Mouse (Mus musculus) CH12.LX (cell line): ENCODE measurements at regions not wholly inside any gene's neighbourhood (a gene's known extent, or its start where the extent isn't known, plus 50 kb on each side); places are given as distances from the start of the nearest gene placed in this dataset.
A peak's percentile ranks its signal among the peaks of the same experiment; 100 is the strongest.

Source experiments
- DNase-seq: peaks from one replicate; pipeline ENCODE4 v3.0.0-alpha.2; 2013; ENCODE audit errors: extremely low read depth
- H3K27ac ChIP-seq: 2 replicates; pipeline ENCODE4 v1.5.1; 2012; ENCODE audit warnings: low read depth, mild to moderate bottlenecking, control low read depth, moderate library complexity; ENCODE audit not compliant: insufficient read depth
- H3K27me3 ChIP-seq: replicated peaks from 2 replicates; pipeline ENCODE3; 2012; ENCODE audit warnings: inconsistent platforms
- H3K36me3 ChIP-seq, 2 experiments: replicated peaks in 1 of 2; 2 replicates each; pipeline versions ENCODE3 to v1.6.1; 2012; ENCODE audit warnings: inconsistent platforms in 1 of 2, low read length in 1 of 2, mild to moderate bottlenecking in 1 of 2, mixed read lengths in 1 of 2, moderate library complexity in 1 of 2; ENCODE audit not compliant: control insufficient read depth in 1 of 2, insufficient read depth in 1 of 2
- H3K4me1 ChIP-seq, 2 experiments: 2 replicates each; pipeline ENCODE4 v1.6.1; 2012; ENCODE audit warnings: inconsistent platforms in 1 of 2, moderate library complexity in 1 of 2; ENCODE audit not compliant: insufficient read depth in 2 of 2, control insufficient read depth in 1 of 2
- H3K4me2 ChIP-seq: 2 replicates; pipeline ENCODE4 v1.6.1; 2012; ENCODE audit warnings: low read depth, mild to moderate bottlenecking, control low read depth; ENCODE audit not compliant: poor library complexity, insufficient read depth, severe bottlenecking
- H3K4me3 ChIP-seq, 3 experiments: fragments of 150-350 bp in 1 of 3; sonication (generic) in 1 of 3; replicated peaks in 1 of 3; 2 replicates each; pipeline versions ENCODE3 to v1.5.1; 2011 to 2012; ENCODE audit warnings: low read depth in 2 of 3, low read length in 2 of 3, mild to moderate bottlenecking in 2 of 3, moderate library complexity in 2 of 3, control low read depth in 1 of 3, improper control_type of control experiment in 1 of 3, inconsistent platforms in 1 of 3, mixed read lengths in 1 of 3; ENCODE audit not compliant: poor library complexity in 1 of 3
- H3K79me2 ChIP-seq: replicated peaks from 2 replicates; pipeline ENCODE4 v1.6.1; 2012; ENCODE audit warnings: mild to moderate bottlenecking, moderate library complexity; ENCODE audit not compliant: control insufficient read depth, poor library complexity, insufficient read depth, severe bottlenecking; ENCODE audit errors: extremely low read depth
- H3K9ac ChIP-seq: 2 replicates; pipeline ENCODE4 v1.6.1; 2012; ENCODE audit warnings: low read depth, mild to moderate bottlenecking, control low read depth, moderate library complexity; ENCODE audit not compliant: insufficient read depth
- H3K9me3 ChIP-seq: replicated peaks from 2 replicates; pipeline ENCODE3; 2012; ENCODE audit warnings: low read length, inconsistent platforms, mixed read lengths
- CHD2 ChIP-seq: IDR thresholded peaks from 2 replicates; pipeline ENCODE4 v1.6.1; 2011; ENCODE audit warnings: low read length, improper control_type of control experiment
- CTCF ChIP-seq, 2 experiments: IDR thresholded peaks in 1 of 2; conservative IDR thresholded peaks in 1 of 2; 2 replicates each; pipeline ENCODE4 v1.5.1; 2011 to 2012; ENCODE audit warnings: low read depth in 2 of 2, low read length in 2 of 2, improper control_type of control experiment in 1 of 2, inconsistent platforms in 1 of 2, mild to moderate bottlenecking in 1 of 2, moderate library complexity in 1 of 2
- ELF1 ChIP-seq: IDR thresholded peaks from 2 replicates; pipeline ENCODE4 v1.6.1; 2014; ENCODE audit warnings: low read depth, mild to moderate bottlenecking, inconsistent platforms, low read length, improper control_type of control experiment
- GABPA ChIP-seq: IDR thresholded peaks from 2 replicates; pipeline ENCODE4 v1.6.1; 2012; ENCODE audit warnings: low read depth, low read length, improper control_type of control experiment, inconsistent platforms; ENCODE audit not compliant: insufficient replicate concordance
- MAFK ChIP-seq: IDR thresholded peaks from 2 replicates; pipeline ENCODE4 v1.6.1; 2011; ENCODE audit warnings: low read length, improper control_type of control experiment; ENCODE audit not compliant: insufficient replicate concordance
- MAX ChIP-seq: IDR thresholded peaks from 2 replicates; pipeline ENCODE4 v1.6.1; 2011; ENCODE audit warnings: low read length, improper control_type of control experiment
- MEF2A ChIP-seq: IDR thresholded peaks from 2 replicates; pipeline ENCODE4 v1.6.1; 2014; ENCODE audit warnings: low read depth, mild to moderate bottlenecking, inconsistent platforms, low read length, improper control_type of control experiment, borderline replicate concordance
- MYC ChIP-seq: IDR thresholded peaks from 2 replicates; pipeline ENCODE4 v1.6.1; 2011; ENCODE audit warnings: low read depth, mild to moderate bottlenecking, improper control_type of control experiment, low read length
- NELFE ChIP-seq: IDR thresholded peaks from 2 replicates; pipeline ENCODE4 v1.6.1; 2011; ENCODE audit warnings: low read depth, low read length, improper control_type of control experiment
- POLR2A ChIP-seq: IDR thresholded peaks from 2 replicates; pipeline ENCODE4 v1.6.1; 2011; ENCODE audit warnings: low read depth, mild to moderate bottlenecking, improper control_type of control experiment, low read length
- POLR2AphosphoS2 ChIP-seq: IDR thresholded peaks from 2 replicates; pipeline ENCODE4 v1.6.1; 2011; ENCODE audit warnings: low read depth, low read length, improper control_type of control experiment
- RAD21 ChIP-seq: IDR thresholded peaks from 2 replicates; pipeline ENCODE4 v1.6.1; 2011; ENCODE audit warnings: low read depth, mild to moderate bottlenecking, low read length, improper control_type of control experiment, moderate library complexity
- TBP ChIP-seq: conservative IDR thresholded peaks from 2 replicates; pipeline ENCODE4 v1.6.1; 2011; ENCODE audit warnings: low read depth, low read length, improper control_type of control experiment
- TCF12 ChIP-seq: IDR thresholded peaks from 2 replicates; pipeline ENCODE4 v1.6.1; 2014; ENCODE audit warnings: low read depth, mild to moderate bottlenecking, inconsistent platforms, low read length, improper control_type of control experiment
- USF1 ChIP-seq: IDR thresholded peaks from 2 replicates; pipeline ENCODE4 v1.6.1; 2014; ENCODE audit warnings: low read depth, mild to moderate bottlenecking, inconsistent platforms, low read length, improper control_type of control experiment
- ZKSCAN1 ChIP-seq: IDR thresholded peaks from 2 replicates; pipeline ENCODE4 v1.6.1; 2012; ENCODE audit warnings: low read depth, inconsistent platforms, low read length, improper control_type of control experiment, borderline replicate concordance
- ZMIZ1 ChIP-seq: IDR thresholded peaks from 2 replicates; pipeline ENCODE4 v1.6.1; 2012; ENCODE audit warnings: low read depth, mild to moderate bottlenecking, inconsistent platforms, low read length, improper control_type of control experiment
- ZNF384 ChIP-seq: IDR thresholded peaks from 2 replicates; pipeline ENCODE4 v1.6.1; 2012; ENCODE audit warnings: low read depth, low read length, improper control_type of control experiment, inconsistent platforms
- dilution Hi-C: fragments of 300-500 bp; cut with MboI; formaldehyde crosslinking; loops from 2 replicates; pipeline ENCODE4 v1.14.3; 2020; ENCODE audit warnings: low sequenced_read_pairs; ENCODE audit not compliant: extremely low pct_unique_long_range_greater_than_20kb, extremely low pct_ligation_motif_present
- in situ Hi-C: fragments of 300-500 bp; cut with MboI; formaldehyde crosslinking; loops from 3 replicates; pipeline ENCODE4 v1.14.3; 2019; ENCODE audit warnings: low sequenced_read_pairs, low pct_ligation_motif_present, low pct_unique_long_range_greater_than_20kb, mixed read lengths

GRCm38 (mm10) chr11:20982010-20982409 lies 109.1 kb upstream of the Peli1 start:
- TF ChIP-seq USF1, result no peak
- TF ChIP-seq CHD2, result no peak
- no peak for TF ChIP-seq ZMIZ1
- TF ChIP-seq MAFK, result no peak
- no peak for TF ChIP-seq TCF12
- TF ChIP-seq, all 38 proteins: peak for 0
- H3K79me2 ChIP-seq, result no peaks in the 10 kb centered on the region
- DNase-seq, result peak; percentile 15
- H3K9me3 ChIP-seq, result no peaks in the 10 kb centered on the region
- H3K27me3 ChIP-seq, result no peaks in the 10 kb centered on the region
- no peak overlapping the region for H3K9ac ChIP-seq
- dilution Hi-C loops, result no loop called here
- H3K36me3 ChIP-seq, result no peaks in the 10 kb centered on the region
- no peak overlapping the region for H3K27ac ChIP-seq
- H3K4me1 ChIP-seq, result peaks cover 3 to 16% of the 10 kb centered on the region in 2 experiments; a peak in 2 of 4 replicates
- H3K4me3 ChIP-seq, result no peak overlapping the region
- in situ Hi-C loops, result no loop called here
- H3K4me2 ChIP-seq, result no peak overlapping the region

- no peak overlapping the region for H3K4me2 ChIP-seq
- no peaks in the 10 kb centered on the region for H3K36me3 ChIP-seq
- dilution Hi-C loops, result no loop called here
- H3K9ac ChIP-seq, result no peak overlapping the region
- H3K27ac ChIP-seq, result no peak overlapping the region
- H3K79me2 ChIP-seq, result no peaks in the 10 kb centered on the region
- H3K4me3 ChIP-seq, result no peak overlapping the region
- peaks cover 3 to 16% of the 10 kb centered on the region in 2 experiments; a peak in 2 of 4 replicates for H3K4me1 ChIP-seq
- no peak for DNase-seq
- H3K9me3 ChIP-seq, result no peaks in the 10 kb centered on the region
- no peaks in the 10 kb centered on the region for H3K27me3 ChIP-seq
- in situ Hi-C loops, result no loop called here
- TF ChIP-seq MEF2A (no peak), NELFE (no peak), TBP (no peak), MYC (no peak), GABPA (no peak), POLR2A (no peak), ELF1 (no peak), CTCF (conservative IDR thresholded peaks at IDR 0.05 in 1 of 2, IDR thresholded peaks at IDR 0.05 in 1 of 2; ENCODE audit: low read depth in 2 of 2, low read length in 2 of 2) (no peak), ZMIZ1 (no peak)
- TF ChIP-seq, all 38 proteins: peak for 0
These were observed 108.6 kb upstream of the Peli1 start for GRCm38 (mm10) chr11:20982500-20982899.

DNA sequence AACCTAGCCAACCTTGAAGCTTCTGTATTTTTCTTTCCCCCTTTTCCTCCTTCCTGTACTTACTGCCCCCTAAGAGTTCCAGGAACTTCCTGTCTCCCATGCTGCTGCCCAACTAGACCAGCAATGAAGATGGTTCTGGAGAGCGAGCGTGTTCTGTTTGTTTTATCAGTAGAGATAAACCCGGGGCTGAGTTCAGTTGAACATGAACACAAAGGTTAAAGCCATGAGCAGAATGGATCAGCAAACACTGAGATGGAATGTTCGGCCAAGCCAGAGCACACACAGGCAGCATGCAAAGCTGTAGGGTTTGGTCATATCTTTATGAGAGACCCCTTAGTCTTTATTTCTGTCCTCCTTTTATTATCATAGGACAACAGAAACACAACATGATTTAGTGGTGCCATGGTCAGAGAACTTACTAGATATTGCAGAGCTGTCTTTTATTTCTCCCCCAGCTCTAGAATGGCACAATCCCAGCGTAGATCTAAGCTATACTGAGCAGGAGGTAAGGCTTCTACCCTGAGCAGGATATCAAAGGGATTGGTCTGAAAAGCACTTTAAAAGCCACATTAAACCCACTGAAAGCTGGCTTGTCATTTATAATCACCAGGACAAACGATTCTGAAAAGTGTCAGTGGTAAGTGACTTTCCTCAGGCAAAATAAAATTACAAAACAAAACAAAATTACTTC lies 105.9 kb upstream of the Peli1 start:
- H3K4me3 ChIP-seq, result no peak overlapping the region
- no peaks in the 10 kb centered on the region for H3K79me2 ChIP-seq
- TF ChIP-seq CHD2, result no peak
- TF ChIP-seq POLR2AphosphoS2, result no peak
- no peak for TF ChIP-seq ZNF384
- no peak for TF ChIP-seq ZKSCAN1
- no peak for TF ChIP-seq RAD21
- TF ChIP-seq NELFE, result no peak
- TF ChIP-seq MAX, result no peak
- H3K9me3 ChIP-seq, result no peaks in the 10 kb centered on the region
- in situ Hi-C loops (no loop called here), dilution Hi-C loops (no loop called here)
- H3K9ac ChIP-seq, result no peak overlapping the region
- H3K27ac ChIP-seq, result no peak overlapping the region
- H3K27me3 ChIP-seq, result no peaks in the 10 kb centered on the region
- peaks cover 5 to 22% of the 10 kb centered on the region in 2 experiments; a peak in 3 of 4 replicates for H3K4me1 ChIP-seq
- no peak overlapping the region for H3K4me2 ChIP-seq
- H3K36me3 ChIP-seq, result no peaks in the 10 kb centered on the region
- no peak for DNase-seq
